Mouse (Mus musculus) lung, postnatal 14 days (tissue): ENCODE data around the gene Nckap5l.
A peak's percentile ranks its signal among the peaks of the same experiment; 100 is the strongest.
"Not testable (repeated sequence)": the region's sequence is repeated elsewhere in the genome, so short reads cannot be mapped to it uniquely, and the experiment has no call there.

Experiments
- DNase-seq: peaks from one replicate; pipeline ENCODE4 v3.0.0; 2021

Nckap5l gene

DNA sequence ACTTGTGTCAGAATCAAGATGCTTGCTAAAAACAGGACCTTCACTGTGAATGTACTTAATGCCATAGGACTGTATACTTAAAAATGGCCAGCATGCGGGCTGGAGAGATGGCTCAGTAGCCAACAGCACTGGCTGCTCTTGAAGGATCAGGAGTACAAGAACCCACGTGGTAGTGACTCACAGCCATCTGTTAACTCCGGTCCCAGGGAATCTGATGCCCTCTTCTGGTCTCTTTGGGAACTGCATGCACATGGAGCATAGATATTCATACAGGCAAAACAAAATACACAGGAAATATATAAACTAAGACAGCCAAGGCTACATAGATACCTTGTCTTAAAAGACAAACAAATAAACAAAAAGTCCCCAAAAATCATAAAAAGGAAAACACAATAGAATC lies 11.5 kb upstream of the Nckap5l start:
- peak; percentile 93 for DNase-seq

DNA sequence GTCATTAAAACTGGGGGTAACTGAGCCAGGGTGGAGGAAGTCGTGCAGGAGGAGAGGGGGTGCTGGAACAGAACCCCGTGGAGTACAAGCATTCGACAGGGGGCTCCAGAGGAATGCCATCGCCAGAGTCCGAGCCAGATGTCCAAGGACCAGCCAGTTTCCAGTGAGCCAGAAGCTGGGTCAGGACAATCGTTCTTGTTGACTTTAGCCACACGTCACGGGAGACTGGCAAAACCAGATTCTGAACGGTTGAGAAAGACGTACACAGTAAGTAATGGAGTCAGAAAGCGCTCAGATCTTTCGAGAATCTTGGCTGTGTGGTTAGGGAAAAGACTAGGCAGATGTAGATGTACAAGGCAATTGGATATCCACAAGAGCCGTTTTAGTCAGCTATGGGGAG lies 5.6 kb upstream of the Nckap5l start:
- no peak for DNase-seq

DNA sequence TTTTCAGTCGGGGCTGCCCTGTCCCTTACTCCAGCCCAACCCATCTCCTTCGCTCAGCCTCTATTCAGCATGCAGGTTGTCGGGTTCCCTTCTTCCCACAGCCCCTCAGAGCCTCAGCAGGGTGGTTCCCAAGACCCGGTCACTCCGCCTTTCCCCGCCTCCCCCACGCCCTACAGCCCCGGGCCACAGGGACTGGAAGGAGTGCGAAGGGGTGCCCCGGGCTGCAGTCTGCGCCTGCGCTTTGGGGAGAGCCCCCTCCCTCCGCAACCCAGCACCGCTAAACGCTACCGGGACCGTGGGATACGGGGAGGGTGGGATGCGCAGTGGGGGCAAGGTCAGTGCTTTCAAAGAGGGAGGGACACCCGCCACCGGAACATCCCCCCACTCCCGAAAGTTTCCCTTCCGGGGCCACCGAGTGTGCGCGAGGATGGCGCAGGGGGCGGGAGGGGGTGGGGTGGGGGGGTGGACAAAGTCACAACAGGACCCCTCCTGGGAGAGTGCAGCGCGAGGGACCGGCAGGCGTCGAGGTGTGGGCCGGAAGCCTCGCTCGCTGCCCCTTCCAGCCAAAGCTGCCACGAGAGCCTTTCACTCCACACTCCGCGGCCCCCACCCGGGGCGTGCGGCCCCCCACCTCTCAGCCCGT lies 464 bp downstream of the Nckap5l start:
- peak; percentile 74 for DNase-seq

DNA sequence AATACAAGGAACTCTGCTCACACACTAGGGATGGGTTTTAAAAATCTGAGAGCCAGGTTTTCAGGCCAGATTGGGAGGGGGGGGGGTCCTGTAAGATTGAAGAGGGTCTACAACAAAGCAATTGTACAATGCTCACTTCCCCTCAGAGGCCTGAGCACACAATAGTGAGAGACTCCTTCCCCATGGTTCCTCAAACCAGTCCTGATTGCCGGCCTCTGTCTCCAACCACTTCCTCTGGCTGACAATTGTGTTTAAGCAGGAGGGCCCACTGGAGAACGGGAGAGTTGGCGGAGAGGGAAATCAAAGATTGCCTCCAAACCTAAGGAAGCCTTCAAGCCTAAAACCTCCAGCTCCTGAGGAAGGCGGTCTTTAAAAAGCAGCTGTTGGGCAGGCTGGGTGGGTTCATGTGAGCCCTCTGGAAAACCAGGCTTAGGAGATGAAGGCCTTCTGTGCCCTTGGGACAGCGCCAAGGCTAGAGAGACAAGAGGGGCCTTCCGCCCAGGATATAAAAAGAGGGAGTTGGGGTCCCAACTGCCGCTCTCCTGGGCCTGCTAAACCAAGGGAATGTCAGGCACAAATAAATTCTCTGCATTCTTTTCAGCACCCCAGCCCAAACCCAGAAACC lies 1.1 kb downstream of the Nckap5l start:
- DNase-seq: no peak

DNA sequence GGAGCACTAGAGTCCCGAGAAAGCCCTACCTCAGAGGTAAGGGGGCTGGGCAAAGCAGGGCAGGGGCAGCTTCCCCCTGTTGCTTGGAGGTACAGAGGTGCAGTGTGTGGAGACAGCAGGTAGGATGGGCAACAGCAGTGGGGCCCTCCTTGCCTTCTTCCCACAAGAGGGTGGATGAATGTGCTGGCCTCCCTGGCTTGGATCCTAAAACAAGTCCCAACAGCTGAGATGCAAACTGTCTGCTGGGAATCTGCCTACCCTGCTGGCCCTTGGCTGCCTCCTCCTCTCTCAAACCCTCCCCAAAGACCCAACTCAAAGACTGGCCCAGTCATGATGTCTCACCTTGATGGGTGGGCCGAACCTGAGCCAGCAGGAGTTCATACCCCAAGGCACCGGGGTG lies 2.1 kb downstream of the Nckap5l start:
- DNase-seq: no peak

DNA sequence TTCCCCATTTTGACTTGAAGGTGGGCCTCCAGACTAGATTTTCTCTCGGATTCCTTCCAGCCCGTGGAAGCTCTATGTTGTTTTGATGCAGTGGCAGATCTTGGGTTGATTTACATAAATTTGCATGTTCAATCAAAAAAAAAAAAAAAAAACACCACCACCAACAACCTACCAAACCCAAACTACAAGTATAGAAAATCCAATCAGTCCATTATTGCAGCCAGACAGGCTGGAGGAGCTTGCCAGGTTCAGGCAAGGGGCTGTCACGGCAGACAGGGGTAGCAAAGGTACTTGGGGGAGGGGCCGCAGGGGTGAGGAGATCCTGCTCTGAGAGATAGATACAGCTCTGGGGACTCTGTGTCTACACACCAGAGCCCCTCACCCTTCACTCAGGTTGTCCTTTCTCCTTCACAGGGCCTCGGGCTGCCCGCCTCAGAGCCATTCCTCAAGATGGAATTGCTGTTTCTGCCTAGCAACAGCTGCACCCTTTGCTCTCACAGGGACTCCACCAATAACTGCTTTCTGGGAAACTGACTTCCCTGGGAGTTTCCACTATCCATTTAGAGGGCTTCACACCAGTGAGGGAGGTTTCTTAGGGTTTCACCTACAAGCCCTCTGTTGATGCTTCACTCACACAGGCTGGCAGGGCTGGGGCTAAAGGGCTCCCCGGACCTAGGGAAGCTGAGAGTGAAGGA lies 2.8 kb downstream of the Nckap5l start:
- DNase-seq: no peak

DNA sequence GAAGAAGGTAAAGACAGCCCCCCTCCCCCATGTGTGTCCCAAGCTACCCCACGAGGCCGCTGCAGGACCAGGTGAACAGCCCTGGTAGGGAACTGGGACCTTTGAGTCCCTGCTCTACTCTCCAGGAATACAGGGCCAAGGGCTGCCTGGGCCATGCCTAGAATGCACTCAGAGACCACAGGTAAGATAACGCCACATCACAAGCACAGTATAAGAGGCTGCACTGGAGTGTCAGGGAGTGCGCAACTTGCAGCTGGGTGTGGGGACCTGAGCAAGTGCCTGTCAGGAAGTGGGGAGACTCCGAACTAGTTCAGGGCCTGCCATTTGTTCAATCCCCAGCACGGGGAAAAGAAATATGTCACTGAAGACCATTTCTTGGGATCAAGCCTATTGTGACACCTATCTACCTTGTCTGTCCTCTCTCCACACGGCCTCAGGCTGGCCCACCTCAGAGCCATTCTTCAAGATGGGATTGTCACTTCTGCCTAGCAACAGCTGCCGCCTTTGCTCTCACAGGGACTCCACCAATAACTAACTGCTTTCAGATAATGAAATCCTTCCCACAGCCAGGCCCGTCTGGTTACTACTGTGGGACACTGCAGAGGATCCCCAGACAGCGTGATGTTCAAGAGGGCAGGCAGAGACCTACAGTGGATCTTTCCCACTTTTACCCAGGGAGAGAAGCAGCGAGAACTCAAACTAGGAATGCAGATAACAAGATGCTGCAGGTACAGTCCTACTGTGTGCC lies 4.2 kb downstream of the Nckap5l start:
- DNase-seq: no peak

DNA sequence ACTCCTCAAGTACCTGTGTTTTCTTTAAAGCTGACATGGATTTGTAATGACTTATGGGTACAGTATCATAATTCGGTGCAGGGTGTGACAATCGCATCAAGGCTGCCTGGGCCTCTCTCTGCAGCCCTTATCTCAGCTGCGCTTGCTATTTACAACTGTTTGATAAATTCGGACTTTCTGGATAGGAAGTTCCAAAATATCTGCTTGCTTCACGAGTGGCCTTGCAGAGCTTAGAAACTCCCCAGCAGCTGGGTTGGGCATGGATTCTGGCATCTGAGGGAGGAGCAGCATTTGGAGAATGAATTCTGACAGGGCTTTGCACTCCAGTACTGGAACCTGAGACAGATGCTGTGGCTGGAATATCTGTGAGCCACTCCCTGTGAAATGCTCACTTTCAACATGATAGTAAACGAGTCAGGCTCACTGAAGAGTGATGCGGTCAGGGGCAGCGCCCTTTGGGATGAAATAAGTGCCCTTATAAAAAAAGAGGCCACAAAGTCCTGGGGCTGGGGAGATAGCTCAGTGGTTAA lies 7.7 kb downstream of the Nckap5l start:
- DNase-seq: no peak

DNA sequence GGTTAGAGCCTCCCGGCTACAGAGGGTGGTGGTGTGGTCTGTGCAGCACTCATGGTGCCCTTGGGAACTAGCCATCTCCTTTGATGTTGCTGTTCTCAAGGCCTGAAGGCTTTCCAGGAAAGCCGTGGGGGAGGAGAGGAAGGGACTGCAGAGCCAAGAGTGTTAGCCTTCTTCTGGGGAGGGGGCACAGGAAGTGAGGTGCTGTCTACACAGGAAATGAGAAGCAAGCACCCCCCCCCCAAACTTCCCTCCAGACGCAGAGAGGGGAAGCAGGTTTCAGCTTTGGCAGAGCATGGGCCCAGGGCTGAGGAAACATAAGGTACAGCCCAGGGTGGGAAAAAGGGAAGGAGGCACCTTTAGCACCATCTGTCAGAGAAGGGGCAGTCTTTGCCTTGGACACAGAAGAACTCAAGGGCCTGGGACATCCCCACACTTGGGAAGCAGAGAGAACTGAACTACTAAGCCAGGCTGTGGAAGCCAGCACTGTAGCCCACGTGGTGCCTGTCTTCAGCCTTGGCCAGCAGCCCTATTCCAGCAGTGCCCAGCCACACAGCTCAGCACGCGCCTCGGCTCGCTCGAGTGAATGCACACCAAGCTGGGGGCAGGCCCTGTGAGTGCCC lies 8.3 kb downstream of the Nckap5l start:
- peak; percentile 43 for DNase-seq

DNA sequence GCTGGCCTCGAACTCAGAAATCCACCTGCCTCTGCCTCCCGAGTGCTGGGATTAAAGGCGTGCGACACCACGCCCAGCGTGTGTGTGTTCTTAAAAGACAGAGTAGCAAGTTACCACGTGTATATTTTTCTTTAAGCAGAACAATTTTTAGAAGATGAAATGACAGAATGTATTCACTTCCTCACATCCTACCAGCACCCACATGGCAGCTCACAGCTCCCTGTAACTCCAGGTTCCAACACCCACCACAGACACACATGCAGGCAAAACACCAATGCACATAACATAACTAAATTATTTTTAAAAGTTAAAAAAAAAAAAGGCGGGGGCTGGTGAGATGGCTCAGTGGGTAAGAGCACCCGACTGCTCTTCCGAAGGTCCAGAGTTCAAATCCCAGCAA lies 11.4 kb downstream of the Nckap5l start:
- DNase-seq: not testable (repeated sequence)

DNA sequence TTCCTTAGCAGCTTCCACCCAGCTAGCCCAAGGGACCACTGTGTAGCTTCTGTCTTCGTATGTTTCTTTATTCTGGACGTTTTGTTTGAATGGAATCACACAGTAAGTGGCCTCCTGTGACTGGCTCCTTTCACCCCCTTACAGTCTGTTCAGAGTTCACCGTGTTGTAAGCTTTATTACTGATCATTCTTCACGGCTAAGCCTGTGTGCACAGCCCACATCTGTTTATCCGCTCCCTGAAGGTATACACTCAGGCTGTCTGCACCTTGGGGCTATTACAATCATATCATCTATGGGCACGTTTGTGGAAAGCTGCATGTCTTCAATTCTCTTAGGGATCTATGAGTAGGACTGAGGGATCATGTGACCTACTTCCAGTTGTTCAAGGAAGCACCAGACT lies 12.0 kb downstream of the Nckap5l start:
- no peak for DNase-seq

DNA sequence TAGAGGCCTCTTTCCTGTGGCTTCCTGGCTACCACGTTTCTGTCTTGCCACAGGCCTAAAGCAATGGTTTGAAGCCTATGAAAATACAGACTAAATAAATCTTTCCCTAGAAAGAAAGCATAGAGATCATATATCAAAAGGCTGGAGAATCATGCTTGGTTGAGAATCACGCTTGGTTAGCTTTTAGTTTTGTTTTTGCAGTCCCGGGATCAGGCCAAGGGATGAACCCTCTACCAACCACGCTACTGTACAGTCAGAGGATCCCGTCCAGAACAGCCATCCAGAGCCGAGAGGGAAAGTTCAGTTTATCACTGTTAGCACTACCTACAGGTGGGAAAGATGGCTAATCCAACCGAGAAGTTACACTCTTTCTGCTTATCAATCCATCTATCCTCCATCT lies 15.2 kb downstream of the Nckap5l start:
- no peak for DNase-seq

DNA sequence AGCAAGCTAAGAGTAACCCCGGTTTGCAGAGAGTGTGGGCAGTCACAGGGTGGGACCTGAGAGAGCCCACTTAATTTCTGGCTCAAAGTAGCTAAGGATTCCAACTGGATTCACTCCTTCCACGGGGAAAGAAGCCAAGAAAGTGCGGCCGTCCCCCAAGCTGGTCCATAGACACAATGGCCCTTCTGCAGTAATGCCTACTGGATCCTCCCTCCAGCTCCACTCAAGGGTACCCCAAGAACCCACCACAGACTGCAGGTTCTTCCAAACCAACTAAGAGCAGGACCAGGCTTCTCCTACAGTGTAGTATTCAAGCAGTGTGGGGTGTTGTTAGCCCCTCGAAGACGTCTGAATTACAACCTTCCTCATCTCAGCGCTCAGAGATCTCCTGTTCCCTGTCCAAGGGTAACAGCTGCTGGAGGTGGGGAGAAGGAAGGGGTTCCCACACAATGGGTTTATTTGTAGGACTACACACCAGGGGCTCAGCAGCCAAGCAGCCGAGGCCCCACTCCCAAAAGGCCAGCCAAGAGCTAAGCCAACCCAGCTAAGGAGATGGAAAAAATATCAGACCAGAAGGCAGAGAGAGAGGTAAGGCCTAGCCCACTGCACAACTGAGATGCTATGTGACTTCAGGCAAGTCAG lies 16.6 kb downstream of the Nckap5l start:
- no peak for DNase-seq

DNA sequence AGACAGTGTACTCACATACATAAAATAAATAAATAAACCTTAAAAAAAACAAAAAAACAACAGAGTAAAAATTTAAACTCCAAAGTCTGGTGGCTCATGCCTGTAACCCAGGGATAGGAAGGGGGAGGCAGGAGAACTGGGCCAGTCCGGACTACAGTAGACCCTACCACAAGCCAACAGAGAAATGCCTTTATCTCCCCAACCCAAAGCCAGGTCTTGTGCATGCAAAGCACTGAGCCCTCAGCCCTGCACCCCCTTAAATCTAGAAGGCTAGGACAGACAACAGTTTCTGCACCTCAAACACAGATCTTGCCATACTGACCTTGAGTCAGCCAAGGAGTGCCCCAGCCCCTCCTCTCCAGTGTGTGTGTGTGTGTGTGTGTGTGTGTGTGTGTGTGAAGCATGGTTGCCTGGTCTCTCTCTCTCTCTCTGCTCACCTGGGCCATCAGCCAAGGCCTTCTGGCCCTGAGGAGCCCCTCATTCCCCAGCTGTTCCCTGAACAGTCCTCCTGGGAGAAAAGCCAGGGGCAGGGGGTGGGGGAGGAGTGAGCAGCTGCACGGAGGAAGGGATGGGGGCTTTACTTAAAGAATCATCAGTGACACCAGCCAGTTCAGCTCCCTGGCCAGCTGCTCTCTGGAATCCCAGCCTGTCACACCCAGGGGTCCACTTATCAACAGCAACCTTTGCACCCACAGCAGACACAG lies 17.3 kb downstream of the Nckap5l start:
- DNase-seq: peak; percentile 41

DNA sequence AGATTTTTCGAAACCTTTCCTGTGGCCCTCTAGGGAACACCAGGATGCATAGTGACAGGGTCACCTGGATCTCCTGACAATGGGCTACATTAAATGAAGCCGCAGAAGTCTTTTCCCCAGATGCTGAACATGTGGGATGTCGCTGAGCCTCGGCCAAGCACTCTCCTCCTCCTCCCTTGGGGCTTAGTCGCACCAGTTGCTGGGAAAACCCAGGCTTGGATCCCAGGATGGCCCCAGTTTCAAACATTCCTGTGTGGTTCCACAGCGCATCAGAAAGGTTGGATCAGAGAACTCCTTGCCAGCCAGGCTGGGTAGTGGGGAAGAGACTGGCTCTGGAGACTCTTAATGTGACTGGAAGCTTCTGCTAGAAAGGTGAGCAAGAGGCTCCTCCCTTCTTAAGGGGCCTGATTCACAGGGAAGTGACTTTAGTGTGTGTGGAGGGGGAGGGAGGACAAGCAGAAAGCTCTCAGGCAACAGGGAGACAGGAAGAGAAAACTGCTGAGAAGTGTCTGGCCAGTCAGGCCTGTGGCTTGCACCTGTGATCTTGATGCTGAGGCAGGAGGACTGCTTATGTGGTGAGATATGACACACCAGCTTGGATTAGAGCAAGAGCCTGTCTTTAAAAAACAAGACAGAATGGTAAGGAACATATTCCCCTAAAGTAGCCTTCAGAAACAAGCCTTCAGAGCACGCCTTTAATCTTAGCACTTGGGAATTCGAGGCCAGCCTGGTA lies 18.4 kb downstream of the Nckap5l start:
- DNase-seq: no peak

DNA sequence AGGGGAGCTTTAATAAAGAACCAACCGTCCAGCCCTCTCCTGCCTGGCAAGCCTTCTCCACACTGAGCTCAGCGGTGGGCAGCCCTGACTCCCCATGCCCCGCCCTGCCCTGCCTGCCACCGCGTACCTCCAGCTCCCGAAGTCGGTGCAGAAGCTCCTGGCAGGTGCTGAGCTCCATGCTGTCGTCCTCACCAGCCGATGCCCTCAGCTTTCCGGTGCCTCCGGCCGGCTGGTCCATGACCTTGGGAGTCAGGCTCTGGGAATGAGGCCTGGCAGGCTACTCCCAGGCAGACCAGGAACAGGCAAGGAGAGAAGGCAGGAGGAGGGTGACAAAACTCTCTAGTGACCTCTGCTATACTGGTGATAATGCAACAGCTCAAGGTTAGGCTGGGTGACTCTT lies 23.6 kb downstream of the Nckap5l start:
- DNase-seq: no peak

DNA sequence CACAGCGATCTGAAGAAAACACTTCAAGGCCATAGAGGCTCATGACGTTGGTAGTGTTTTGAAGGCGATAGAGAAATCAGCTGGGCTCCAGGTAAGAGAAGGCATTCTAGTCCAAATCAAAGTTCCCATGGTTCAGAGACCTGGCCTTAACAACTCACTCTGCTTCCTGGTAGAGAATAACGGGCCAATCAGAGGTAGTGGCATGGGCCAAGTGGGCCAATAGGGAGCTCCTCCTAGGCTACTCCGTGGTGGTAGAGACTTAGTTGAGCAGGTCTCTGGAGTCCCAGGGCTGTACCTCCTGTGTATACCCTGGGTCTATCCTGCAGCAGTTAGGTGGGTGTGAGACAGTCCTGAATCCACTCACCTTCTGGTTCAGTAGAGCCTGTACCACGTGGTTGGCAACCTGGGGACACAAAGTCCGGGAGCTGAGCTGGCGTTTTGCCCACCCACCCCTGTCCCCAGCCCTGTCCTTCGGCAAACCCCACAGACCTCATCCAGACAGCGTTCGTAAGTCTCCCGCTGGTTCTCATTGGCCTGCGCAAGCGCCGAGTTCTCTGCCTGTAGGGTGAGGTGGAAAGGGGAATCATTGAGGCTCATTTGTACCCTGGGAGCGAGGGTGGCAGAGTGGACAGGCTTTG lies 24.3 kb downstream of the Nckap5l start:
- no peak for DNase-seq

DNA sequence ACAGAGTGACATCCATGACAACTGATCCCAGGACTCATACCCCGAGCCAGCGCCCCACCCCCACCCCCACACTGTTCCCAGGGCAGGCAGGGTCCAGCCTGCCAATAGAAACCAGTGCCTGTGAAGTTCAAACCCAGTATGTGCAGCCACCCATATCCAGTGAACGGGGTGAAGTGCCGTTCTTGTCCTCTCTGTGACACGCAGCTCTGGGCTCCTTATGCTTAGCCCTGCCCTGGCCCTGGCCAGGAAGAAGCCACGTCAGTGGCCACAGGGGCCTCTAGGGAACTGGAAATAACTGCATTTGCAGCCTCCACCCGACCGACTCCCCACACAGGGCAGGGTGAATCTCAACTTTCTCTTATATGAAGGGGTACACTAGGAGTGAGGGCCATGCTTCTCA lies 25.6 kb downstream of the Nckap5l start:
- no peak for DNase-seq

DNA sequence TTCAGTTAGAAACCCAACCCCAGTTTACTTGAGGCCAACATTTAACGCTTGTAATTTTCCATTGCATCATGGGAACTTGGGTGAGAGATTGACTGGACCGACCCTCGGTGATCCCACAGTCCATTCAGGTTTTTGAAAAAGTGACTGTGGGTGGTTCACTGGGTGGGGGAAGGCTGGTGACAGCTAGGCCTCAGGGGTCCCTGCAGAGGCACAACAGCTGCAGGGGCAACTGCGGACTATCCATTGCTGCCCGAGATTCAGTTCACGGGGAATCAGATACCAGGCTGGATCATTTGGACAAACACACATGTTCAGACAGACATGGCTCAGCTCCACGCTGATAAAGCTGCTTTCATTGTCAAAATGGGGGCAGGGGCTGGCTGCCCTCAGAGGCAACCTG lies 26.0 kb downstream of the Nckap5l start:
- DNase-seq: no peak

DNA sequence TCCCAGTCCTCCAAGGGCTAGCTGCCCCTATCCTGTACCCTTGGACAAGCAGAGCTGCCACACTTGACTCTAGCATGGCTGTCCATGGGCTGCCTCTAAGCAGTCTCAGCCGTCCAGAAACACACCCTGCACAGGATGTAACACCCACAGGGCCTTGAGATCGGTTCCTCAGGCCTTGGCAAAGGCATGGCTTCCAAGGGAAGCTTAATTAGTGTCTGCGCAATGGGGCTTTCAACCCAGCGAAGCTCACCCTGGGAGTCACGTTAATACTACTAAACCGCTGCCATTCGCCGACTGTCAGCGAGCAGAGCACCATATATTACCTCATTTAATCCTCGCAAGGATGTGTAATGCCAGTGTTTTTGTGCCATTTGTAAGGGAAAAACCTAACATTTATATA lies 26.5 kb downstream of the Nckap5l start:
- DNase-seq: no peak

DNA sequence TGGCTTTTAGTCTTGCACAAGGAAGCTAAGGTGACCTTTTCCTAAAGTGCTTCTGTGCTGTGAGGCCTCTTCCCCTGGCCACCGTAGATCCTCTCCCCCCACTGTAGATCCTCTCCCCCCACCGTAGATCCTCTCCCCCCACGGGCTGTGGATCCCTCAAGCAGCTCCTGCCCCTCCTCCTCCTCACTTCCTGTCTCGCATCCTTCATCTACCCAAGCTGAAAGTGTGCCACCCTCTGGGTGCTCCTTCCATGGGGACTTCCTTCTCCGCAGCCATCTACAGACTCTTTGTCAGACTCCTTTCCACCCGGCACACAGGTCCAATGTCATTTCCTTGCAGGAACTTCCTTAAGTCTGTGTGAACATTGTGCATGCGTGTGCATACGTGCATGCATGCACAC lies 27.2 kb downstream of the Nckap5l start:
- no peak for DNase-seq
